7 mouse cellular contexts compared by ENCODE assay signal in genomic region chr7:45490822-45491221, GRCm38 (mm10). TPM values are rescaled to one million over a fixed set of nuclear protein-coding genes. Genes with fewer than 3 reads are reported as not detected.
DNase-seq lines count a peak whose midpoint lies in the region; ATAC-seq lines count a peak whose summit lies in the region.

No protein-coding gene starts in this region.

- peaks cover 34% of the 10 kb centered on the region for H3K36me3 ChIP-seq in kidney, embryonic 16.5 days (ENCODE audit: insufficient read depth, low read length)
- peaks cover 27% of the 10 kb centered on the region for H3K36me3 ChIP-seq in intestine, embryonic 15.5 days
- H3K36me3 ChIP-seq in neural tube, embryonic 13.5 days = peaks cover 40% of the 10 kb centered on the region

- WGBS in kidney, embryonic 16.5 days = 25% methylated on average over 9 of the region's 9 CpGs
- WGBS in intestine, embryonic 15.5 days = 25% methylated on average over 9 of the region's 9 CpGs
- WGBS in neural tube, embryonic 13.5 days = 20% methylated on average over 9 of the region's 9 CpGs

- no peaks in the 10 kb centered on the region for H3K9me3 ChIP-seq in kidney, embryonic 16.5 days (ENCODE audit: low read length)
- no peaks in the 10 kb centered on the region for H3K9me3 ChIP-seq in intestine, embryonic 15.5 days
- no peaks in the 10 kb centered on the region for H3K9me3 ChIP-seq in neural tube, embryonic 13.5 days

- no peak for DNase-seq in kidney, postnatal 25 days
- peak; percentile 52 for DNase-seq in embryo, embryonic 9.5 days (ENCODE audit: extremely low spot score)
- DNase-seq in frontal cortex, postnatal 10 days (ENCODE audit: low spot score in 2 of 2) = no peak
- DNase-seq in testis, postnatal 10 days (ENCODE audit: low spot score) = no peak

- no peak overlapping the region for H3K4me3 ChIP-seq in kidney, embryonic 16.5 days (ENCODE audit: low read length)
- H3K4me3 ChIP-seq in intestine, embryonic 15.5 days (replicated peaks) = no peak overlapping the region
- H3K4me3 ChIP-seq in neural tube, embryonic 13.5 days = no peak overlapping the region

- ATAC-seq in kidney, embryonic 16.5 days (ENCODE audit: low FRiP score, low TSS enrichment) = 0 out of 2 replicates have a peak, but pooled peaks have one; percentile 10
- peak; percentile 39; the same call in 1 of the 2 replicates for ATAC-seq in intestine, embryonic 15.5 days
- ATAC-seq in neural tube, embryonic 13.5 days (ENCODE audit: low read depth) = peak; percentile 25; the same call in 1 of the 2 replicates

- peaks cover 26% of the 10 kb centered on the region for H3K4me1 ChIP-seq in kidney, embryonic 16.5 days (ENCODE audit: insufficient read depth, low read length)
- H3K4me1 ChIP-seq in intestine, embryonic 15.5 days (replicated peaks) = peaks cover 27% of the 10 kb centered on the region
- peaks cover 25% of the 10 kb centered on the region for H3K4me1 ChIP-seq in neural tube, embryonic 13.5 days (replicated peaks)

- no peaks in the 10 kb centered on the region for H3K27me3 ChIP-seq in kidney, embryonic 16.5 days (ENCODE audit: insufficient read depth, low read length)
- H3K27me3 ChIP-seq in intestine, embryonic 15.5 days (replicated peaks) = no peaks in the 10 kb centered on the region
- H3K27me3 ChIP-seq in neural tube, embryonic 13.5 days = no peaks in the 10 kb centered on the region

- peak overlapping the region; percentile 40 for H3K9ac ChIP-seq in kidney, embryonic 16.5 days (replicated peaks; ENCODE audit: low read length)
- H3K9ac ChIP-seq in intestine, embryonic 15.5 days = no peak overlapping the region
- H3K9ac ChIP-seq in neural tube, embryonic 13.5 days = 0 out of 2 replicates have a peak overlapping the region, but pooled peaks have one; percentile 8

- H3K27ac ChIP-seq in kidney, embryonic 16.5 days (ENCODE audit: low read length) = peak overlapping the region; percentile 44; the same call in 1 of the 2 replicates
- H3K27ac ChIP-seq in intestine, embryonic 15.5 days = no peak overlapping the region
- peak overlapping the region; percentile 33; the same call in 1 of the 2 replicates for H3K27ac ChIP-seq in neural tube, embryonic 13.5 days (replicated peaks)

- peak overlapping the region; percentile 36; the same call in 1 of the 2 replicates for H3K4me2 ChIP-seq in kidney, embryonic 16.5 days (replicated peaks; ENCODE audit: low read depth, low read length)
- peak overlapping the region; percentile 5 for H3K4me2 ChIP-seq in intestine, embryonic 15.5 days (replicated peaks)
- H3K4me2 ChIP-seq in neural tube, embryonic 13.5 days = 0 out of 2 replicates have a peak overlapping the region, but pooled peaks have one; percentile 4

RNA-seq across cellular contexts. Expression of gene Dhdh, which starts 2.2 kb away (rescaled TPM):
- 2.4 and 3.3 TPM in 2 replicates for polyA plus RNA-seq in kidney, embryonic 16.5 days (2015; fragmentation: Nextera tagmentation; extraction: Ambion mirVana)
- 2.6 and 2.7 TPM in 2 replicates for polyA plus RNA-seq in intestine, embryonic 15.5 days (2015; fragmentation: Nextera tagmentation; extraction: Ambion mirVana)
- polyA plus RNA-seq in neural tube, embryonic 13.5 days (2015; fragmentation: Nextera tagmentation; extraction: Ambion mirVana) = 3.2 and 3.4 TPM in 2 replicates

RNA-seq across cellular contexts. Expression of gene Gm45808, which starts 4.2 kb away (rescaled TPM):
- polyA plus RNA-seq in kidney, embryonic 16.5 days (2015; fragmentation: Nextera tagmentation; extraction: Ambion mirVana) = not detected in 2 replicates
- not detected in 2 replicates for polyA plus RNA-seq in intestine, embryonic 15.5 days (2015; fragmentation: Nextera tagmentation; extraction: Ambion mirVana)
- not detected in 2 replicates for polyA plus RNA-seq in neural tube, embryonic 13.5 days (2015; fragmentation: Nextera tagmentation; extraction: Ambion mirVana)

RNA-seq across cellular contexts. Expression of gene Tulp2, which starts 9.1 kb away (rescaled TPM):
- polyA plus RNA-seq in kidney, embryonic 16.5 days (2015; fragmentation: Nextera tagmentation; extraction: Ambion mirVana) = 0.80 and 1.1 TPM in 2 replicates
- polyA plus RNA-seq in intestine, embryonic 15.5 days (2015; fragmentation: Nextera tagmentation; extraction: Ambion mirVana) = 1.8 and 1.9 TPM in 2 replicates
- polyA plus RNA-seq in neural tube, embryonic 13.5 days (2015; fragmentation: Nextera tagmentation; extraction: Ambion mirVana) = 0.13 and 0.29 TPM in 2 replicates

RNA-seq across cellular contexts. Expression of gene Nucb1, which starts 19.4 kb away (rescaled TPM):
- polyA plus RNA-seq in kidney, embryonic 16.5 days (2015; fragmentation: Nextera tagmentation; extraction: Ambion mirVana) = 295 and 299 TPM in 2 replicates
- polyA plus RNA-seq in intestine, embryonic 15.5 days (2015; fragmentation: Nextera tagmentation; extraction: Ambion mirVana) = 209 and 229 TPM in 2 replicates
- polyA plus RNA-seq in neural tube, embryonic 13.5 days (2015; fragmentation: Nextera tagmentation; extraction: Ambion mirVana) = 116 and 121 TPM in 2 replicates

RNA-seq across cellular contexts. Expression of gene Bax, which starts 24.1 kb away (rescaled TPM):
- polyA plus RNA-seq in kidney, embryonic 16.5 days (2015; fragmentation: Nextera tagmentation; extraction: Ambion mirVana) = 172 and 182 TPM in 2 replicates
- polyA plus RNA-seq in intestine, embryonic 15.5 days (2015; fragmentation: Nextera tagmentation; extraction: Ambion mirVana) = 181 and 185 TPM in 2 replicates
- 184 and 237 TPM in 2 replicates for polyA plus RNA-seq in neural tube, embryonic 13.5 days (2015; fragmentation: Nextera tagmentation; extraction: Ambion mirVana)
